Mouse (Mus musculus) hindbrain, embryonic 12.5 days (tissue): Measurements from ENCODE around the gene Fcer1g. TPM values are rescaled to one million over a fixed set of nuclear protein-coding genes. Genes with fewer than 3 reads are reported as not detected.

ENCODE experiments used
- ATAC-seq: fragments of 200-750 bp; cut with Nextera tagmentation; 2 replicates; pipeline ENCODE4 v1.8.0; 2017; ENCODE audit warnings: moderate TSS enrichment; ENCODE audit not compliant: low FRiP score
- H3K27ac ChIP-seq: fragments of 300-500 bp; sonication (generic); 2 replicates; pipeline ENCODE4 v1.5.1; 2016; ENCODE audit warnings: mild to moderate bottlenecking
- H3K27me3 ChIP-seq: fragments of 300-500 bp; sonication (generic); 2 replicates; pipeline ENCODE4 v1.6.1; 2016; ENCODE audit warnings: mild to moderate bottlenecking
- H3K36me3 ChIP-seq: fragments of 300-500 bp; sonication (generic); 2 replicates; pipeline ENCODE4 v1.6.1; 2016; ENCODE audit warnings: mild to moderate bottlenecking
- H3K4me1 ChIP-seq: fragments of 300-500 bp; sonication (generic); 2 replicates; pipeline ENCODE4 v1.6.1; 2016
- H3K4me2 ChIP-seq: fragments of 300-500 bp; sonication (generic); replicated peaks from 2 replicates; pipeline ENCODE4 v1.6.1; 2016; ENCODE audit warnings: mild to moderate bottlenecking
- H3K4me3 ChIP-seq: fragments of 300-500 bp; sonication (generic); 2 replicates; pipeline ENCODE4 v1.5.1; 2016; ENCODE audit warnings: mild to moderate bottlenecking
- H3K9ac ChIP-seq: fragments of 300-500 bp; sonication (generic); 2 replicates; pipeline ENCODE4 v1.6.1; 2016; ENCODE audit warnings: mild to moderate bottlenecking, moderate library complexity
- H3K9me3 ChIP-seq: fragments of 300-500 bp; sonication (generic); replicated peaks from 2 replicates; pipeline ENCODE4 v1.6.1; 2016; ENCODE audit warnings: mild to moderate bottlenecking
- WGBS: fragments of 180-500 bp; shearing (Covaris S2); methylation state at CpG from one replicate; pipeline ENCODE4 v1.1.7; 2016; 5-methylcytosine and 5-hydroxymethylcytosine counted together
- polyA plus RNA-seq: library from polyadenylated mRNA; unstranded; fragments of >200 nt; fragmentation: Nextera tagmentation; extraction: Ambion mirVana; gene quantifications from 2 replicates; pipeline ENCODE4 v1.2.1, GENCODE M21; 2016

Gene Fcer1g
- polyA plus RNA-seq, 1 experiment from 2014 or later: 22.1 TPM

- no peaks in the 10 kb centered on the region for H3K36me3 ChIP-seq
- H3K4me3 ChIP-seq: no peak overlapping the region
- ATAC-seq: no peak
- H3K9me3 ChIP-seq: no peaks in the 10 kb centered on the region
- no peak overlapping the region for H3K4me2 ChIP-seq
- H3K4me1 ChIP-seq: peaks cover 12% of the 10 kb centered on the region
- 89% methylated on average over 7 of the region's 7 CpGs for WGBS
- H3K9ac ChIP-seq: no peak overlapping the region
- H3K27me3 ChIP-seq: no peaks in the 10 kb centered on the region
- no peak overlapping the region for H3K27ac ChIP-seq
Measured at GRCm38 (mm10) chr1:171184314-171184713, 49.9 kb downstream of the Fcer1g start.

- WGBS: 73% methylated on average over 3 of the region's 3 CpGs
- H3K9me3 ChIP-seq: no peaks in the 10 kb centered on the region
- H3K27me3 ChIP-seq: no peaks in the 10 kb centered on the region
- no peak overlapping the region for H3K27ac ChIP-seq
- H3K4me1 ChIP-seq: peaks cover 6% of the 10 kb centered on the region
- no peak overlapping the region for H3K4me3 ChIP-seq
- no peak overlapping the region for H3K9ac ChIP-seq
- H3K36me3 ChIP-seq: no peaks in the 10 kb centered on the region
- no peak overlapping the region for H3K4me2 ChIP-seq
- no peak for ATAC-seq
Measured at GRCm38 (mm10) chr1:171183620-171184019, 50.5 kb downstream of the Fcer1g start.

- Histone ChIP-seq H3K4me3 (no peak overlapping the region), H3K4me1 (peaks cover under 1% of the 10 kb centered on the region), H3K36me3 (no peaks in the 10 kb centered on the region), H3K4me2 (no peak overlapping the region), H3K9ac (no peak overlapping the region), H3K9me3 (no peaks in the 10 kb centered on the region), H3K27ac (no peak overlapping the region), H3K27me3 (no peaks in the 10 kb centered on the region)
- ATAC-seq: no peak
- WGBS: 82% methylated on average over 3 of the region's 3 CpGs
Measured at GRCm38 (mm10) chr1:171183025-171183424, 51.1 kb downstream of the Fcer1g start.

Other genes with a start within 250 kb of the Fcer1g start
- gene Fcgr4, start 215.4 kb downstream of the Fcer1g start, polyA plus RNA-seq: 0.25 and 0.45 TPM in 2 replicates
- 7.2 and 9.1 TPM in 2 replicates for gene Fcgr3, start 169.4 kb downstream of the Fcer1g start, polyA plus RNA-seq
- 9.8 and 14.1 TPM in 2 replicates for gene Cfap126, start 120.4 kb downstream of the Fcer1g start, polyA plus RNA-seq
- 214 and 218 TPM in 2 replicates for gene Sdhc, start 83.8 kb downstream of the Fcer1g start, polyA plus RNA-seq
- 2.4 and 4.2 TPM in 2 replicates for gene Mpz, start 83.7 kb downstream of the Fcer1g start, polyA plus RNA-seq
- 22.8 and 28.7 TPM in 2 replicates for gene Pcp4l1, start 38.1 kb downstream of the Fcer1g start, polyA plus RNA-seq
- 0.15 and 0.39 TPM in 2 replicates for gene Nr1i3, start 20.4 kb downstream of the Fcer1g start, polyA plus RNA-seq
- 28.1 and 31.9 TPM in 2 replicates for gene Tomm40l, start 11.9 kb downstream of the Fcer1g start, polyA plus RNA-seq
- 2.7 and 4.2 TPM in 2 replicates for gene Apoa2, start 9.3 kb downstream of the Fcer1g start, polyA plus RNA-seq
- gene Adamts4, start 16.1 kb upstream of the Fcer1g start, polyA plus RNA-seq: 8.5 and 10.6 TPM in 2 replicates
- 209 and 227 TPM in 2 replicates for gene Ndufs2, start 17.0 kb upstream of the Fcer1g start, polyA plus RNA-seq
- 83.6 and 85.6 TPM in 2 replicates for gene B4galt3, start 36.0 kb upstream of the Fcer1g start, polyA plus RNA-seq
- 60.5 and 60.9 TPM in 2 replicates for gene Ppox, start 46.8 kb upstream of the Fcer1g start, polyA plus RNA-seq
- 114 and 117 TPM in 2 replicates for gene Usp21, start 53.6 kb upstream of the Fcer1g start, polyA plus RNA-seq
- gene Ufc1, start 60.7 kb upstream of the Fcer1g start, polyA plus RNA-seq: 106 and 108 TPM in 2 replicates
- 54.6 and 58.9 TPM in 2 replicates for gene Dedd, start 94.8 kb upstream of the Fcer1g start, polyA plus RNA-seq
- 47.4 and 48.1 TPM in 2 replicates for gene Nit1, start 111.3 kb upstream of the Fcer1g start, polyA plus RNA-seq
- gene Pfdn2, start 111.3 kb upstream of the Fcer1g start, polyA plus RNA-seq: 134 and 149 TPM in 2 replicates
- 2.0 and 3.6 TPM in 2 replicates for gene Klhdc9, start 126.4 kb upstream of the Fcer1g start, polyA plus RNA-seq
- 1.6 and 1.7 TPM in 2 replicates for gene Nectin4, start 135.7 kb upstream of the Fcer1g start, polyA plus RNA-seq
- 0.83 and 0.98 TPM in 2 replicates for gene Arhgap30, start 154.6 kb upstream of the Fcer1g start, polyA plus RNA-seq
- 175 and 182 TPM in 2 replicates for gene Usf1, start 176.9 kb upstream of the Fcer1g start, polyA plus RNA-seq
- gene Tstd1, start 184.5 kb upstream of the Fcer1g start, polyA plus RNA-seq: 8.1 and 9.4 TPM in 2 replicates
- gene F11r, start 203.2 kb upstream of the Fcer1g start, polyA plus RNA-seq: 14.5 and 18.6 TPM in 2 replicates